Mouse (Mus musculus): ENCODE results near the gene Isl1.
A peak's percentile ranks its signal among the peaks of the same experiment; 100 is the strongest.

Gene Isl1

GRCm38 (mm10) chr13:116295401-116295800 is 14.1 kb downstream of the Isl1 start:
- no peak for DNase-seq (ENCODE audit: inconsistent age in 2 of 2, low spot score in 1 of 2)

- no peak for DNase-seq (ENCODE audit: inconsistent age in 2 of 2, low spot score in 1 of 2)
Measured at GRCm38 (mm10) chr13:116294734-116295133, 14.8 kb downstream of the Isl1 start.

- DNase-seq (ENCODE audit: inconsistent age in 2 of 2, low spot score in 1 of 2) = no peak
Measured at GRCm38 (mm10) chr13:116294151-116294461, 15.4 kb downstream of the Isl1 start.

- DNase-seq (ENCODE audit: inconsistent age in 2 of 2, low spot score in 1 of 2) = peak in 1 of 2 experiments; percentile 20
Measured at GRCm38 (mm10) chr13:116293301-116294150, 16.0 kb downstream of the Isl1 start.

- no peak for DNase-seq (ENCODE audit: inconsistent age in 2 of 2, low spot score in 1 of 2)
Measured at GRCm38 (mm10) chr13:116289655-116290054, 19.8 kb downstream of the Isl1 start.

GRCm38 (mm10) chr13:116279207-116279772 is 30.2 kb downstream of the Isl1 start:
- DNase-seq (ENCODE audit: inconsistent age in 2 of 2, low spot score in 1 of 2) = no peak
